14 mouse cellular contexts compared by ENCODE assay signal in genomic region chr11:120707969-120708368, GRCm38 (mm10). TPM values are rescaled to one million over a fixed set of nuclear protein-coding genes. Genes with fewer than 3 reads are reported as not detected.
DNase-seq lines count a peak whose midpoint lies in the region; ATAC-seq and TF ChIP-seq lines count a peak whose summit lies in the region.
"Had no signal": no experiment of that assay in that cellular context is flagged by ENCODE, and none has a peak within 500 bp of the region (broad histone marks: within the 10 kb centered on the region; RNA-seq: fewer than 3 reads in every experiment).

No protein-coding gene starts in this region.

- no peak for DNase-seq in forebrain, embryonic 14.5 days (ENCODE audit: low spot score)
- DNase-seq in left cerebral cortex, adult 2 months (ENCODE audit: extremely low spot score in 1 of 2, low spot score in 2 of 2): no peak
- DNase-seq in left cerebral cortex, adult 8-10 months (ENCODE audit: low spot score in 2 of 2): no peak
- peak; percentile 42 for DNase-seq in embryonic facial prominence, embryonic 10.5 days (ENCODE audit: low spot score)
- DNase-seq in ovary, postnatal 36 days (ENCODE audit: low spot score): no peak
- no peak for DNase-seq in thymus, postnatal 25 days
- DNase-seq: cerebellum, postnatal 36 days; gastrocnemius, postnatal 36 days; heart, postnatal 4 days; kidney, adult 2 months; lung, postnatal 14 days had no signal

- 46% methylated on average over 5 of the region's 5 CpGs for WGBS in forebrain, embryonic 13.5 days
- 39% methylated on average over 5 of the region's 5 CpGs for WGBS in forebrain, embryonic 14.5 days
- WGBS in embryonic facial prominence, embryonic 10.5 days: 26% methylated on average over 5 of the region's 5 CpGs
- 32% methylated on average over 5 of the region's 5 CpGs for WGBS in midbrain, embryonic 12.5 days

- H3K9me3 ChIP-seq in forebrain, embryonic 13.5 days (replicated peaks): no peaks in the 10 kb centered on the region
- H3K9me3 ChIP-seq in forebrain, embryonic 14.5 days (replicated peaks; ENCODE audit: control insufficient read depth, low read length): no peaks in the 10 kb centered on the region
- H3K9me3 ChIP-seq in embryonic facial prominence, embryonic 10.5 days: no peaks in the 10 kb centered on the region
- H3K9me3 ChIP-seq in midbrain, embryonic 12.5 days: no peaks in the 10 kb centered on the region
- H3K9me3 ChIP-seq: liver, embryonic 12.5 days had no signal

- H3K4me1 ChIP-seq in forebrain, embryonic 13.5 days: peaks cover 44% of the 10 kb centered on the region
- peaks cover 11% of the 10 kb centered on the region; the same call in 1 of the 2 replicates for H3K4me1 ChIP-seq in forebrain, embryonic 14.5 days (ENCODE audit: control insufficient read depth, insufficient read depth, low read length)
- H3K4me1 ChIP-seq in embryonic facial prominence, embryonic 10.5 days: peaks cover 81% of the 10 kb centered on the region
- peaks cover 58% of the 10 kb centered on the region for H3K4me1 ChIP-seq in midbrain, embryonic 12.5 days

- H3K4me2 ChIP-seq in forebrain, embryonic 13.5 days: no peak overlapping the region
- H3K4me2 ChIP-seq in forebrain, embryonic 14.5 days (ENCODE audit: low read length): no peak overlapping the region
- no peak overlapping the region for H3K4me2 ChIP-seq in midbrain, embryonic 12.5 days (replicated peaks)
- H3K4me2 ChIP-seq: liver, embryonic 12.5 days had no signal

- no peak for ATAC-seq in forebrain, embryonic 13.5 days
- ATAC-seq in forebrain, embryonic 14.5 days: no peak
- no peak for ATAC-seq in midbrain, embryonic 12.5 days (ENCODE audit: low FRiP score, low read depth)
- ATAC-seq: liver, embryonic 12.5 days had no signal

- H3K4me3 ChIP-seq in forebrain, embryonic 13.5 days: no peak overlapping the region
- no peak overlapping the region for H3K4me3 ChIP-seq in forebrain, embryonic 14.5 days (ENCODE audit: low read depth, low read length)
- H3K4me3 ChIP-seq in left cerebral cortex, adult 2 months: no peak overlapping the region
- peak overlapping the region; percentile 41 for H3K4me3 ChIP-seq in embryonic facial prominence, embryonic 10.5 days
- H3K4me3 ChIP-seq in midbrain, embryonic 12.5 days: no peak overlapping the region
- H3K4me3 ChIP-seq: liver, embryonic 12.5 days had no signal

- TF ChIP-seq CTCF in left cerebral cortex, adult 2 months (IDR thresholded peaks at IDR 0.05): no peak

- intact Hi-C loops in left cerebral cortex, adult 2 months (cut with DNase I): no loop called here

- 0 out of 2 replicates have a peak overlapping the region, but pooled peaks have one; percentile 16 for H3K9ac ChIP-seq in forebrain, embryonic 13.5 days
- no peak overlapping the region for H3K9ac ChIP-seq in forebrain, embryonic 14.5 days (ENCODE audit: low read length)
- no peak overlapping the region for H3K9ac ChIP-seq in midbrain, embryonic 12.5 days (replicated peaks)
- H3K9ac ChIP-seq: liver, embryonic 12.5 days had no signal

- H3K36me3 ChIP-seq in forebrain, embryonic 13.5 days (ENCODE audit: poor library complexity, severe bottlenecking): peaks cover 56% of the 10 kb centered on the region
- peaks cover 30% of the 10 kb centered on the region for H3K36me3 ChIP-seq in forebrain, embryonic 14.5 days (ENCODE audit: control insufficient read depth, insufficient read depth, low read length)
- H3K36me3 ChIP-seq in embryonic facial prominence, embryonic 10.5 days (replicated peaks): peaks cover 47% of the 10 kb centered on the region
- H3K36me3 ChIP-seq in midbrain, embryonic 12.5 days: peaks cover 27% of the 10 kb centered on the region

- no peaks in the 10 kb centered on the region for H3K27me3 ChIP-seq in forebrain, embryonic 13.5 days
- no peaks in the 10 kb centered on the region for H3K27me3 ChIP-seq in forebrain, embryonic 14.5 days (replicated peaks; ENCODE audit: control insufficient read depth, insufficient read depth, low read length)
- 0 out of 2 replicates have a peak, but pooled peaks cover 4% of the 10 kb centered on the region for H3K27me3 ChIP-seq in embryonic facial prominence, embryonic 10.5 days (replicated peaks; ENCODE audit: low read depth, poor library complexity, severe bottlenecking)
- no peaks in the 10 kb centered on the region for H3K27me3 ChIP-seq in midbrain, embryonic 12.5 days
- H3K27me3 ChIP-seq: liver, embryonic 12.5 days had no signal

- H3K27ac ChIP-seq in forebrain, embryonic 13.5 days: no peak overlapping the region
- H3K27ac ChIP-seq in forebrain, embryonic 14.5 days (ENCODE audit: low read depth, low read length): no peak overlapping the region
- peak overlapping the region; percentile 44 for H3K27ac ChIP-seq in left cerebral cortex, adult 2 months
- peak overlapping the region; percentile 87 for H3K27ac ChIP-seq in embryonic facial prominence, embryonic 10.5 days (replicated peaks)
- peak overlapping the region; percentile 72 for H3K27ac ChIP-seq in midbrain, embryonic 12.5 days (replicated peaks)
- H3K27ac ChIP-seq: liver, embryonic 12.5 days had no signal

RNA-seq across cellular contexts. Expression of gene Cenpx, which starts 5.6 kb away (rescaled TPM):
- polyA plus RNA-seq in forebrain, embryonic 13.5 days (2015; fragmentation: Nextera tagmentation; extraction: Ambion mirVana): 127 TPM in 2 replicates
- 108 and 140 TPM in 2 replicates for polyA plus RNA-seq in forebrain, embryonic 14.5 days (2014; fragmentation: Nextera tagmentation; extraction: Ambion mirVana)
- total RNA-seq in left cerebral cortex, adult 2 months (2021): 10 to 100 TPM; 18.9 to 21.3 TPM
- 10 to 100 TPM; 19.2 to 23.3 (median 22.2) TPM for total RNA-seq in left cerebral cortex, adult 8-10 months (2022)
- polyA plus RNA-seq in embryonic facial prominence, embryonic 10.5 days (2016; fragmentation: Nextera tagmentation; extraction: Ambion mirVana): 119 and 124 TPM in 2 replicates
- 120 and 121 TPM in 2 replicates for polyA plus RNA-seq in midbrain, embryonic 12.5 days (2016; fragmentation: Nextera tagmentation; extraction: Ambion mirVana)

RNA-seq across cellular contexts. Expression of gene Lrrc45, which starts 5.8 kb away (rescaled TPM):
- 64.5 and 72.9 TPM in 2 replicates for polyA plus RNA-seq in forebrain, embryonic 13.5 days (2015; fragmentation: Nextera tagmentation; extraction: Ambion mirVana)
- 39.0 and 59.5 TPM in 2 replicates for polyA plus RNA-seq in forebrain, embryonic 14.5 days (2014; fragmentation: Nextera tagmentation; extraction: Ambion mirVana)
- total RNA-seq in left cerebral cortex, adult 2 months (2021): 10 to 100 TPM; 61.4 to 62.3 TPM
- 10 to 100 TPM; 39.8 to 56.7 (median 51.2) TPM for total RNA-seq in left cerebral cortex, adult 8-10 months (2022)
- polyA plus RNA-seq in embryonic facial prominence, embryonic 10.5 days (2016; fragmentation: Nextera tagmentation; extraction: Ambion mirVana): 56.8 and 58.9 TPM in 2 replicates
- 74.5 and 75.1 TPM in 2 replicates for polyA plus RNA-seq in midbrain, embryonic 12.5 days (2016; fragmentation: Nextera tagmentation; extraction: Ambion mirVana)

RNA-seq across cellular contexts. Expression of gene Rac3, which starts 13.3 kb away (rescaled TPM):
- polyA plus RNA-seq in forebrain, embryonic 13.5 days (2015; fragmentation: Nextera tagmentation; extraction: Ambion mirVana): 83.0 and 105 TPM in 2 replicates
- polyA plus RNA-seq in forebrain, embryonic 14.5 days (2014; fragmentation: Nextera tagmentation; extraction: Ambion mirVana): 110 and 119 TPM in 2 replicates
- 10 to 100 TPM; 34.0 to 39.6 TPM for total RNA-seq in left cerebral cortex, adult 2 months (2021)
- total RNA-seq in left cerebral cortex, adult 8-10 months (2022): 10 to 100 TPM; 39.2 to 40.0 (median 39.6) TPM
- 27.2 and 31.2 TPM in 2 replicates for polyA plus RNA-seq in embryonic facial prominence, embryonic 10.5 days (2016; fragmentation: Nextera tagmentation; extraction: Ambion mirVana)
- 70.5 and 74.2 TPM in 2 replicates for polyA plus RNA-seq in midbrain, embryonic 12.5 days (2016; fragmentation: Nextera tagmentation; extraction: Ambion mirVana)

RNA-seq across cellular contexts. Expression of gene Dcxr, which starts 19.1 kb away (rescaled TPM):
- 7.8 and 9.5 TPM in 2 replicates for polyA plus RNA-seq in forebrain, embryonic 13.5 days (2015; fragmentation: Nextera tagmentation; extraction: Ambion mirVana)
- polyA plus RNA-seq in forebrain, embryonic 14.5 days (2014; fragmentation: Nextera tagmentation; extraction: Ambion mirVana): 11.2 and 13.7 TPM in 2 replicates
- total RNA-seq in left cerebral cortex, adult 2 months (2021): 1 to 10 TPM; 7.1 to 8.4 TPM
- 10 to 100 TPM in 2 of 4 experiments, 1 to 10 TPM in 2; 7.9 to 12.9 (median 9.4) TPM for total RNA-seq in left cerebral cortex, adult 8-10 months (2022)
- 12.8 and 16.0 TPM in 2 replicates for polyA plus RNA-seq in embryonic facial prominence, embryonic 10.5 days (2016; fragmentation: Nextera tagmentation; extraction: Ambion mirVana)
- polyA plus RNA-seq in midbrain, embryonic 12.5 days (2016; fragmentation: Nextera tagmentation; extraction: Ambion mirVana): 11.8 and 14.6 TPM in 2 replicates

RNA-seq across cellular contexts. Expression of gene Cbr2, which starts 23.9 kb away (rescaled TPM):
- 0.26 TPM in 1 of 2 replicates, not detected in the other for polyA plus RNA-seq in forebrain, embryonic 13.5 days (2015; fragmentation: Nextera tagmentation; extraction: Ambion mirVana)
- polyA plus RNA-seq in forebrain, embryonic 14.5 days (2014; fragmentation: Nextera tagmentation; extraction: Ambion mirVana): 0.98 and 1.1 TPM in 2 replicates
- total RNA-seq in left cerebral cortex, adult 2 months (2021): 1 to 10 TPM; 1.9 to 3.0 TPM
- total RNA-seq in left cerebral cortex, adult 8-10 months (2022): 1 to 10 TPM in 3 of 4 experiments, under 1 TPM in 1; 0.99 to 2.7 (median 1.9) TPM
- polyA plus RNA-seq in embryonic facial prominence, embryonic 10.5 days (2016; fragmentation: Nextera tagmentation; extraction: Ambion mirVana): 2.6 and 2.9 TPM in 2 replicates
- polyA plus RNA-seq in midbrain, embryonic 12.5 days (2016; fragmentation: Nextera tagmentation; extraction: Ambion mirVana): 2.0 and 2.3 TPM in 2 replicates

Comparison
In these comparisons a context has a peak if more than half of its experiments do, and no peak if none do; other contexts are left out.
1. H3K27ac ChIP-seq: peak in left cerebral cortex, adult 2 months (single experiment), embryonic facial prominence, embryonic 10.5 days (single experiment) and midbrain, embryonic 12.5 days (single experiment); none in forebrain, embryonic 13.5 days (single experiment) and forebrain, embryonic 14.5 days (single experiment).